ENCODE assay signal across 12 mouse cellular contexts in the genomic region with DNA sequence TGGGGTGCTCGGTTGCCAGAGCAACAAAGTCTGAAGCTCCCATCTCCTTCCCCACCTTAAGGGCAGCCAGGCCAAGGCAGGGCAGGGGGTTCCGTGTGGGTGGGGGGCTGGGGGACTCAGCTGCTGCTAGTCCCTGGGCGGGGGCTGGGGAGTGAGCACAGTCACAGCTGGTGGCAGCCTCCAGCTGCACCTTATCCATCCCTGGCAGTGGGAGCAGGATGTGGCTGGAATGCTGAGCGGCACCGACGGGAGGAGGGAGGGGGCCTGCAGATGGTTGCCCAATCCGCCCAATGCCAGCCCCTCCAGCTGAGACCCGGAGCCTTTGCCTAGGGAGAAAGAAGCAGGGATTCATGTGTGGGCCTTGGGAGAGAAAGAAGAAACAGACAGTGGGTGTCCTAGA. TPM values are rescaled to one million over a fixed set of nuclear protein-coding genes. Genes with fewer than 3 reads are reported as not detected.
DNase-seq lines count a peak whose midpoint lies in the region; ATAC-seq and TF ChIP-seq lines count a peak whose summit lies in the region.
"Had no signal": no experiment of that assay in that cellular context is flagged by ENCODE, and none has a peak within 500 bp of the region (broad histone marks: within the 10 kb centered on the region; RNA-seq: fewer than 3 reads in every experiment).

No protein-coding gene starts in this region.

- H3K27ac ChIP-seq in kidney, postnatal 0 days, result no peak overlapping the region
- H3K27ac ChIP-seq in forebrain, postnatal 0 days (ENCODE audit: low read depth, low read length), result peak overlapping the region; percentile 69
- H3K27ac ChIP-seq in midbrain, embryonic 16.5 days (ENCODE audit: low read length), result peak overlapping the region; percentile 33
- no peak overlapping the region for H3K27ac ChIP-seq in liver, postnatal 0 days (ENCODE audit: low read depth)

- TF ChIP-seq CTCF in kidney, postnatal 0 days (IDR thresholded peaks at IDR 0.05; ENCODE audit: low read depth), result no peak
- no peak for TF ChIP-seq CTCF in forebrain, postnatal 0 days (IDR thresholded peaks at IDR 0.05; ENCODE audit: low read depth)
- TF ChIP-seq CTCF in liver, postnatal 0 days (IDR thresholded peaks at IDR 0.05; ENCODE audit: low read depth), result no peak

- no peak for TF ChIP-seq EP300 in liver, postnatal 0 days (IDR thresholded peaks at IDR 0.05; ENCODE audit: low read depth)

- DNase-seq in kidney, postnatal 0 days (ENCODE audit: low spot score), result no peak
- no peak for DNase-seq in kidney, postnatal 36 days
- peak; percentile 65 for DNase-seq in brain, adult 2 months (ENCODE audit: low read depth, low spot score)
- DNase-seq in forebrain, postnatal 0 days, result peak; percentile 50
- no peak for DNase-seq in liver, postnatal 0 days
- DNase-seq in testis, postnatal 10 days (ENCODE audit: low spot score), result no peak
- DNase-seq: thymus, postnatal 25 days had no signal

- ATAC-seq in kidney, postnatal 0 days (replicated peaks; ENCODE audit: low FRiP score, low read depth), result 0 out of 2 replicates have a peak, but pooled peaks have one; percentile 41
- ATAC-seq in forebrain, postnatal 0 days, result peak; percentile 82
- ATAC-seq in midbrain, embryonic 16.5 days, result peak; percentile 34
- no peak for ATAC-seq in liver, postnatal 0 days
- ATAC-seq in granulocyte monocyte progenitor cell, adult 5-6 weeks (replicated peaks; ENCODE audit: poor library complexity, severe bottlenecking), result no peak

- 33% methylated on average over 8 of the region's 8 CpGs for WGBS in kidney, postnatal 0 days
- WGBS in forebrain, postnatal 0 days, result 18% methylated on average over 8 of the region's 8 CpGs
- 13% methylated on average over 8 of the region's 8 CpGs for WGBS in midbrain, embryonic 16.5 days
- 61% methylated on average over 8 of the region's 8 CpGs for WGBS in liver, postnatal 0 days (ENCODE audit: insufficient replicate concordance)

- no peaks in the 10 kb centered on the region for H3K9me3 ChIP-seq in kidney, postnatal 0 days (replicated peaks; ENCODE audit: low read length)
- no peaks in the 10 kb centered on the region for H3K9me3 ChIP-seq in forebrain, postnatal 0 days (ENCODE audit: low read length)
- H3K9me3 ChIP-seq in midbrain, embryonic 16.5 days (replicated peaks; ENCODE audit: control insufficient read depth, low read length, poor library complexity, severe bottlenecking), result no peaks in the 10 kb centered on the region
- no peaks in the 10 kb centered on the region for H3K9me3 ChIP-seq in liver, postnatal 0 days (ENCODE audit: low read length)
- H3K9me3 ChIP-seq: G1E had no signal

- H3K4me3 ChIP-seq in kidney, postnatal 0 days (replicated peaks; ENCODE audit: low read depth, low read length), result no peak overlapping the region
- H3K4me3 ChIP-seq in forebrain, postnatal 0 days (ENCODE audit: low read depth, low read length), result no peak overlapping the region
- no peak overlapping the region for H3K4me3 ChIP-seq in midbrain, embryonic 16.5 days (ENCODE audit: low read depth, low read length)
- H3K4me3 ChIP-seq in liver, postnatal 0 days (ENCODE audit: low read depth, low read length), result no peak overlapping the region

- H3K27me3 ChIP-seq in kidney, postnatal 0 days (ENCODE audit: insufficient read depth, low read length), result 0 out of 2 replicates have a peak, but pooled peaks cover 8% of the 10 kb centered on the region
- no peaks in the 10 kb centered on the region for H3K27me3 ChIP-seq in forebrain, postnatal 0 days (ENCODE audit: insufficient read depth, low read length)
- H3K27me3 ChIP-seq in midbrain, embryonic 16.5 days (ENCODE audit: control insufficient read depth, insufficient read depth, low read depth, low read length), result no peaks in the 10 kb centered on the region
- peaks cover 22% of the 10 kb centered on the region for H3K27me3 ChIP-seq in liver, postnatal 0 days (ENCODE audit: insufficient read depth, low read length)

- H3K4me1 ChIP-seq in kidney, postnatal 0 days (replicated peaks; ENCODE audit: insufficient read depth, low read length), result no peaks in the 10 kb centered on the region
- peaks cover 24% of the 10 kb centered on the region for H3K4me1 ChIP-seq in forebrain, postnatal 0 days (ENCODE audit: insufficient read depth)
- H3K4me1 ChIP-seq in midbrain, embryonic 16.5 days (ENCODE audit: control insufficient read depth, insufficient read depth, low read length), result peaks cover 51% of the 10 kb centered on the region
- H3K4me1 ChIP-seq in liver, postnatal 0 days (ENCODE audit: insufficient read depth), result no peaks in the 10 kb centered on the region

- H3K36me3 ChIP-seq in kidney, postnatal 0 days (ENCODE audit: insufficient read depth, low read length), result no peaks in the 10 kb centered on the region
- H3K36me3 ChIP-seq in forebrain, postnatal 0 days (ENCODE audit: insufficient read depth), result peaks cover 11% of the 10 kb centered on the region; the same call in 1 of the 2 replicates
- H3K36me3 ChIP-seq in midbrain, embryonic 16.5 days (ENCODE audit: control insufficient read depth, insufficient read depth, low read length), result no peaks in the 10 kb centered on the region
- no peaks in the 10 kb centered on the region for H3K36me3 ChIP-seq in liver, postnatal 0 days (replicated peaks; ENCODE audit: insufficient read depth, low read length)
- H3K36me3 ChIP-seq: G1E had no signal

- H3K9ac ChIP-seq in kidney, postnatal 0 days (ENCODE audit: low read depth, low read length), result no peak overlapping the region
- no peak overlapping the region for H3K9ac ChIP-seq in forebrain, postnatal 0 days
- peak overlapping the region; percentile 47 for H3K9ac ChIP-seq in midbrain, embryonic 16.5 days (ENCODE audit: low read depth, low read length)
- no peak overlapping the region for H3K9ac ChIP-seq in liver, postnatal 0 days (replicated peaks)

- H3K4me2 ChIP-seq in kidney, postnatal 0 days (ENCODE audit: low read length), result no peak overlapping the region
- 0 out of 2 replicates have a peak overlapping the region, but pooled peaks have one; percentile 13 for H3K4me2 ChIP-seq in forebrain, postnatal 0 days (ENCODE audit: low read depth)
- peak overlapping the region; percentile 40 for H3K4me2 ChIP-seq in midbrain, embryonic 16.5 days (ENCODE audit: low read length)
- H3K4me2 ChIP-seq in liver, postnatal 0 days (ENCODE audit: low read depth, low read length), result no peak overlapping the region

RNA-seq across cellular contexts. Expression of a gene that starts 6.9 kb away (rescaled TPM):
- polyA plus RNA-seq in kidney, postnatal 0 days (2015; fragmentation: Nextera tagmentation; extraction: Ambion mirVana), result 1.1 and 1.5 TPM in 2 replicates
- total RNA-seq in forebrain, postnatal 0 days (2014; rRNA removed), result 81.9 and 99.1 TPM in 2 replicates
- 24.7 and 28.1 TPM in 2 replicates for polyA plus RNA-seq in forebrain, postnatal 0 days (2015; fragmentation: Nextera tagmentation; extraction: Ambion mirVana)
- polyA plus RNA-seq in midbrain, embryonic 16.5 days (2015; fragmentation: Nextera tagmentation; extraction: Ambion mirVana), result 47.9 and 53.9 TPM in 2 replicates
- 0.38 and 0.54 TPM in 2 replicates for polyA plus RNA-seq in liver, postnatal 0 days (2015; fragmentation: Nextera tagmentation; extraction: Ambion mirVana)
- not detected in 2 replicates for total RNA-seq in granulocyte monocyte progenitor cell, adult 5-6 weeks (2014; fragmentation: Nextera tagmentation)
- total RNA-seq in granulocyte monocyte progenitor cell, adult 5-6 weeks (2017), result not detected in 2 replicates
- polyA plus RNA-seq: G1E had no signal

RNA-seq across cellular contexts. Expression of a gene that starts 24.8 kb away (rescaled TPM):
- 44.2 and 46.5 TPM in 2 replicates for polyA plus RNA-seq in kidney, postnatal 0 days (2015; fragmentation: Nextera tagmentation; extraction: Ambion mirVana)
- 89.7 and 90.1 TPM in 2 replicates for total RNA-seq in forebrain, postnatal 0 days (2014; rRNA removed)
- polyA plus RNA-seq in forebrain, postnatal 0 days (2015; fragmentation: Nextera tagmentation; extraction: Ambion mirVana), result 93.6 and 107 TPM in 2 replicates
- polyA plus RNA-seq in midbrain, embryonic 16.5 days (2015; fragmentation: Nextera tagmentation; extraction: Ambion mirVana), result 86.0 and 110 TPM in 2 replicates
- polyA plus RNA-seq in liver, postnatal 0 days (2015; fragmentation: Nextera tagmentation; extraction: Ambion mirVana), result 4.7 and 5.3 TPM in 2 replicates
- 29.8 and 34.7 TPM in 2 replicates for total RNA-seq in granulocyte monocyte progenitor cell, adult 5-6 weeks (2014; fragmentation: Nextera tagmentation)
- 16.3 and 28.0 TPM in 2 replicates for total RNA-seq in granulocyte monocyte progenitor cell, adult 5-6 weeks (2017)

RNA-seq across cellular contexts. Expression of a gene that starts 25.6 kb away (rescaled TPM):
- polyA plus RNA-seq in kidney, postnatal 0 days (2015; fragmentation: Nextera tagmentation; extraction: Ambion mirVana), result 53.5 and 62.7 TPM in 2 replicates
- total RNA-seq in forebrain, postnatal 0 days (2014; rRNA removed), result 27.5 and 39.7 TPM in 2 replicates
- 31.7 and 34.2 TPM in 2 replicates for polyA plus RNA-seq in forebrain, postnatal 0 days (2015; fragmentation: Nextera tagmentation; extraction: Ambion mirVana)
- 39.0 and 48.9 TPM in 2 replicates for polyA plus RNA-seq in midbrain, embryonic 16.5 days (2015; fragmentation: Nextera tagmentation; extraction: Ambion mirVana)
- polyA plus RNA-seq in liver, postnatal 0 days (2015; fragmentation: Nextera tagmentation; extraction: Ambion mirVana), result 28.6 and 31.9 TPM in 2 replicates
- 47.0 and 75.5 TPM in 2 replicates for total RNA-seq in granulocyte monocyte progenitor cell, adult 5-6 weeks (2014; fragmentation: Nextera tagmentation)
- total RNA-seq in granulocyte monocyte progenitor cell, adult 5-6 weeks (2017), result 76.4 and 80.0 TPM in 2 replicates

RNA-seq across cellular contexts. Expression of a gene that starts 28.2 kb away (rescaled TPM):
- not detected in 2 replicates for polyA plus RNA-seq in kidney, postnatal 0 days (2015; fragmentation: Nextera tagmentation; extraction: Ambion mirVana)
- not detected in 2 replicates for total RNA-seq in forebrain, postnatal 0 days (2014; rRNA removed)
- polyA plus RNA-seq in forebrain, postnatal 0 days (2015; fragmentation: Nextera tagmentation; extraction: Ambion mirVana), result not detected in 2 replicates
- not detected in 2 replicates for polyA plus RNA-seq in midbrain, embryonic 16.5 days (2015; fragmentation: Nextera tagmentation; extraction: Ambion mirVana)
- polyA plus RNA-seq in liver, postnatal 0 days (2015; fragmentation: Nextera tagmentation; extraction: Ambion mirVana), result 1.3 and 2.9 TPM in 2 replicates
- not detected in 2 replicates for total RNA-seq in granulocyte monocyte progenitor cell, adult 5-6 weeks (2014; fragmentation: Nextera tagmentation)
- total RNA-seq in granulocyte monocyte progenitor cell, adult 5-6 weeks (2017), result not detected in 2 replicates
- total RNA-seq: megakaryocyte, adult 5-6 weeks had no signal
- polyA plus RNA-seq: heart, embryonic 16.5 days had no signal

RNA-seq across cellular contexts. Expression of a gene that starts 40.2 kb away (rescaled TPM):
- polyA plus RNA-seq in kidney, postnatal 0 days (2015; fragmentation: Nextera tagmentation; extraction: Ambion mirVana), result 46.1 and 54.1 TPM in 2 replicates
- total RNA-seq in forebrain, postnatal 0 days (2014; rRNA removed), result 6.0 and 6.1 TPM in 2 replicates
- polyA plus RNA-seq in forebrain, postnatal 0 days (2015; fragmentation: Nextera tagmentation; extraction: Ambion mirVana), result 3.9 and 4.3 TPM in 2 replicates
- 1.4 and 1.7 TPM in 2 replicates for polyA plus RNA-seq in midbrain, embryonic 16.5 days (2015; fragmentation: Nextera tagmentation; extraction: Ambion mirVana)
- polyA plus RNA-seq in liver, postnatal 0 days (2015; fragmentation: Nextera tagmentation; extraction: Ambion mirVana), result 147 and 150 TPM in 2 replicates
- 0.68 and 0.86 TPM in 2 replicates for total RNA-seq in granulocyte monocyte progenitor cell, adult 5-6 weeks (2014; fragmentation: Nextera tagmentation)
- total RNA-seq in granulocyte monocyte progenitor cell, adult 5-6 weeks (2017), result 0.10 and 0.34 TPM in 2 replicates
- total RNA-seq: G1E had no signal
- polyA plus RNA-seq: G1E had no signal

Comparison
In these comparisons a context has a peak if more than half of its experiments do, and no peak if none do; other contexts are left out.
1. ATAC-seq: peak in kidney, postnatal 0 days (single experiment), forebrain, postnatal 0 days (single experiment) and midbrain, embryonic 16.5 days (single experiment); none in liver, postnatal 0 days (single experiment) and granulocyte monocyte progenitor cell, adult 5-6 weeks (single experiment).
2. DNase-seq: peak in brain, adult 2 months (single experiment) and forebrain, postnatal 0 days (single experiment); none in kidney, postnatal 0 days (single experiment), kidney, postnatal 36 days (0 of 2), liver, postnatal 0 days (single experiment) and testis, postnatal 10 days (single experiment).
3. H3K27ac ChIP-seq: peak in forebrain, postnatal 0 days (single experiment) and midbrain, embryonic 16.5 days (single experiment); none in kidney, postnatal 0 days (single experiment) and liver, postnatal 0 days (single experiment).
4. H3K4me2 ChIP-seq: peak in forebrain, postnatal 0 days (single experiment) and midbrain, embryonic 16.5 days (single experiment); none in kidney, postnatal 0 days (single experiment) and liver, postnatal 0 days (single experiment).
5. RNA of a gene that starts 6.9 kb away (polyA plus RNA-seq): 47.9 to 53.9 TPM in midbrain, embryonic 16.5 days and 24.7 to 28.1 TPM in forebrain, postnatal 0 days; 1.1 to 1.5 TPM in kidney, postnatal 0 days and 0.38 to 0.54 TPM in liver, postnatal 0 days; every median in the first group is over 10 times any median in the second.